Mouse (Mus musculus): Measurements from ENCODE around the gene Cuedc2.

DNA sequence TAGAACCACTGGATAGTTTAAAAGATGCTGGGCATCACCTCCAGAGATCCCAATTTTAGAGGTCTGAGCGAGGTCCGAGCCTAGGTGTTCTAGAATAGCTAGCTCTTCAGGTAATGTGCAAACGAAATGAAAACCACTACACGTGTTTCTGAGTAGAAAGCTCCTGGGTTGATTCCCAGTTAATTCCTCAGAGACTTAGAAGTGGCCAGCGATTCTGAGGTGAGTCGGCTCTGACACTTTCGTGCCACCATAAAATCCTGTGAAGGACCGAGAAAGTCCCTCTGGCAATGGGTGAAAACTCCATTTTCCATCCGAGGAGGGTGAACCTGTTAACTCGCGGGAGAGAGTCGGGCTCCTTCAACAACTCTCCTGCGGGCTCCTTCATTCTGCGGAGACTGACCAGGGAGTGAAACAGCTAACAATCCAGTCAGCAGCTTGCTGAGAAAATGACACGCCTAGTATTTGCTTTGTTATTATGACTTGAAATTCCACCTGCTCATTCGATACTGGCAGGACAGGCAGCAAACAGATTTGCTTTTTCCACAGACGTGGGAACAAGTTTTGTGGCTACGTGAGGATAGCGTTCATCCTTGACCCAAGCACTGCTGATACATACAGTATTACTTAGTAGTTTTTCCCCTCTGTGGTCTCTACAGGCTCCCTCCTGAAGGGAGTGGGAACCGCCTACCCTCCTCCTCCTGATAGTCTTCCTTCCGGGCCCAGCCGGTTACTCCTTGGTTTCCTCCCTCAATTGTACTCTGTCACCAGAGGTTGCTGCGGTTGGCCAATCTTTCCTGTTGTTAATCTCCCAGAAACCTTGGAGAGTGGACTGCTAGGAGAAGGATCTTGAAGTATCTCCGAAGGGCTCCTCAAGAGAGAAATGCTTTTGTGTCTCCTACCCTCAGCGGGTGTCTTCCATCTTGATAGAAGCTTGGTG, 19.1 kb upstream of the Cuedc2 start:
- TF ChIP-seq ZNF384 (IDR thresholded peaks at IDR 0.05; ENCODE audit: low read depth, low read length): no peak
- no peak for TF ChIP-seq CHD2 (IDR thresholded peaks at IDR 0.05; ENCODE audit: low read depth, low read length)
- no peak for TF ChIP-seq MAFK (IDR thresholded peaks at IDR 0.05; ENCODE audit: insufficient read depth, low read depth, low read length)
- no peak for TF ChIP-seq ZC3H11A (IDR thresholded peaks at IDR 0.05; ENCODE audit: borderline replicate concordance, low read depth, low read length)
- TF ChIP-seq HCFC1 (IDR thresholded peaks at IDR 0.05; ENCODE audit: borderline replicate concordance, insufficient read depth, low read length): no peak
